Mouse (Mus musculus) gastrocnemius, postnatal 36 days (tissue): ENCODE results near the gene Ifitm7. TPM values are rescaled to one million over a fixed set of nuclear protein-coding genes. Genes with fewer than 3 reads are reported as not detected.

ENCODE experiments used
- DNase-seq, 2 experiments: peaks; one replicate each; pipeline ENCODE4 v3.0.0; 2022
- intact Hi-C: fragments of 180-260 bp; cut with DNase I; formaldehyde crosslinking; loops from one replicate; pipeline ENCODE4 v1.15.1; 2025
- long read RNA-seq, 2 experiments: library from polyadenylated mRNA; stranded (forward); transcript quantifications; one replicate each; pipeline ENCODE4 v2.0.0; 2021
- total RNA-seq, 2 experiments: library from RNA; stranded (reverse); gene quantifications; 2 replicates each; pipeline ENCODE4 v1.2.3; 2021

Ifitm7 gene
- total RNA-seq = not detected
- long read RNA-seq, experiment 1 = 0 reads
- long read RNA-seq, experiment 2 = 0 reads

DNA sequence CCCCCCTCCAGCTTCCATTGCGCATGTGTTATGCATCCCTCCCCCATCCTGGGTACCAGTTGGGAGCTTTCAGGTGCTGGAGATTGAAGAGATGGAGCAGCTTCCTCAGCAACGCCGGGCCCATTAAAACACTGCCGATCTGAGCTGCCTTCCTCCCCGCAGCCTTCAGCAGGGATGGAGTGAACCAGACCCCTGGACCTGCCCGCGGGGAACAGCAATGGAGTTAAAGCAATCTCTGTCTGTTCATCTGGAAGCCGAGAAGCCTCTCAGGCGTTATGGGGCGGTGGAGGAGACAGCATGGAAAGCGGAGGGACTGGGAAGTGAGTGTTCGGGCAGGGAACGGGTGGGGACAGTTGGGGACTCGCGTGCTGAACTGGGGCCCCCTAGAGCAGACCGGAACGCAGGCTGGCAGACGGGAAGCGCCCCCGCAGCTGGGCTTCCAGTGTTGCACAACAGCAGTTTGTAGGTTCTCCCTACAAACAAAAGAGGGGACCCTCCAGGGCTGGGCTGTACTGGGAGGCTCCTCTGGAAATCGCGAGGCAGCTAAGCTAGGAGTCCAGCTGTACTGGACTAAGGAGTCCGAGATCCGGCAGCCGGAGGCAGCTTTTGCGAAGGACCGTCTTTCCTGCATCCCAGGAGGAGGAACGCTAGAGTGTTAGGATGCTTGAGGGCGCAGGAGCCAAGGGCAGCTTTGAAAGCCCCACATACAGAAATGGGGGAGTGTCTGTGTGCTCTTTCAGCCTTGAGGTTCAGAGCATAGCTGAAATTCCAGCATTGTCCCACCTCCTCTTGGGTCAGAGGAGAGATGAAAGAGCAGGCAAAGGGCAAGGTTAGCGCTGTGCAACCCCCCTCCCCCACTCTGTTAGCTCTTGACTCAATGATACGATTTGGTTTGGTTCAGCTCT, at the start of gene Ifitm7, which contains the start of gene 2900011O08Rik:
Gene Ifitm7 (minus strand): TSS at position 315 of the 905 bp plus-strand sequence.
Gene 2900011O08Rik (plus strand): TSS at position 31 of the 905 bp plus-strand sequence.
- DNase-seq = no peak
- intact Hi-C loops = no loop called here

DNA sequence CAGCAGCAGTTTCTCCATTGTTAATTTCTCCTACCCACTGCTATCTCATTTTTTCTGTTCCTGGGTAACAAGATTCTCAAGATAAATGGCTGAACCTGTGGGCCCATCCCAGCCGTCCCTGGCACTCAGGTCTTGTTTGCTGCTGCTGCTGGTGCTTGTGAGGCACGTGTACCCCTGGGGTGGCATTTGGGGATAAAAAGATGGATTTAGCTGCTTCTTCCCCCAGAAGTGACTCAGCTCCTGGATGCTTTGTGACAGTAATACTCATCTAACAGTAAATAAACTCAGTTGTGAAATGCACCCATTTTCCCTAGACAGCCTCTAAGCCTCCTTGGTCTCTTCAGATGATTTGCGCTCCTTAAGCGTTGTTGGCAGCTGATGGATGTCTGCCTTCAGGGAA, 46.4 kb upstream of the Ifitm7 start:
- intact Hi-C loops = no loop called here
- no peak for DNase-seq

DNA sequence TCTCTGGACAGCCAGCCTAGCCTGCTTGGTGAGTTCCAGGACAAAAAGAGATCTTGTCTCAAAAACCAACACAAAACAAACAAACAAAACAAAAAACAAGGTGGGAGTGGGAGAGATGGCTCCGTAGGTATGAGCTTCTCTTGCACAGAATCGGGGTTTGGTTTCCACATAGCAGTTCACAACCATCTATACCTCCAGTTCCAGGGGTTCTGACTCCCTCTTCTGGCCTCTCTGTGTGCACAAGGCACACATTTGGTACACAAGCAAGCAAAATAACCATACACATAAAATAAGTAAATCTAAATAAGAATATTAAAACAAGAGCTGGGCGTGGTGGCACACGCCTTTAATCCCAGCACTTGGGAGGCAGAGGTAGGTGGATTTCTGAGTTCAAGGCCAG, 44.0 kb upstream of the Ifitm7 start:
- no peak for DNase-seq

DNA sequence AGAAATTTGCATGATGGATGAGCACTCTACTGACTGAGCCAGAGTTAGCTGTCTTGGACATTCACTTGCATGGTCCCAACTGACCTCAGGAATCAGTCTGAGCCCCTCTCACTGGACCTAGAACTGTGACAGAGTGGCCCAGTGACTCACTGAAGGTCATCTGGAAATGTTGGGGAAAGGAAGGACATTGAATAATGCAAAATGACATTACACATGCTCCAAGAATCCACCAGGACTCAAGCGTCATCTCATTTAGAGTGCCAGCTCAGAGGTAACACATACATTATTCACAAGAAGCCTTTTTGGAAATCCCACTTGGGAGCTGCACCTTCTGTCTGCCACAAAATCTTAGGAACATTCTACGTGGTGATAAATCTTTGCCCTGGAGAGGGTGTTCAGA, 43.2 kb upstream of the Ifitm7 start:
- intact Hi-C loops = no loop called here
- DNase-seq = no peak

More for the DNA sequence above, 44.0 kb upstream of the Ifitm7 start:
- intact Hi-C loops = no loop called here

DNA sequence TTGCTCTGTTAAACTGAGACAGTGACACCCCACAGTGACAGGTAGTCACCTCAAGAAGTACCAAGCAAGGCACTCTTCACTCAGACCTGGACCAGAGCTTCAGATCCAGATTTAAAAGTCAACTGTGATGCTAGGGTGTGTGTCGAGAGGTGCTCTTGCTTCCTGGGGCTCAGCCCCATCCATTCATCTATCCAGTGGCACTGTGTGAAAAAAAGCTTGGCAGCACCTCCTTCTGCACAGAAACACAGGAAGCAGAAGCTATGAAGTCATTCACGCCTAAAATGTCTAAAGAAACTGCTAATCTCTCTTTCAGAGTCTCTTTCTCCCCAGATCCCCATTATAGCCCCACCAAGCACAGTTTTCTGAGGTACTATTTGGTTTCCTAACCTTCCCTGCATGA, 42.4 kb upstream of the Ifitm7 start:
- intact Hi-C loops = no loop called here
- no peak for DNase-seq

DNA sequence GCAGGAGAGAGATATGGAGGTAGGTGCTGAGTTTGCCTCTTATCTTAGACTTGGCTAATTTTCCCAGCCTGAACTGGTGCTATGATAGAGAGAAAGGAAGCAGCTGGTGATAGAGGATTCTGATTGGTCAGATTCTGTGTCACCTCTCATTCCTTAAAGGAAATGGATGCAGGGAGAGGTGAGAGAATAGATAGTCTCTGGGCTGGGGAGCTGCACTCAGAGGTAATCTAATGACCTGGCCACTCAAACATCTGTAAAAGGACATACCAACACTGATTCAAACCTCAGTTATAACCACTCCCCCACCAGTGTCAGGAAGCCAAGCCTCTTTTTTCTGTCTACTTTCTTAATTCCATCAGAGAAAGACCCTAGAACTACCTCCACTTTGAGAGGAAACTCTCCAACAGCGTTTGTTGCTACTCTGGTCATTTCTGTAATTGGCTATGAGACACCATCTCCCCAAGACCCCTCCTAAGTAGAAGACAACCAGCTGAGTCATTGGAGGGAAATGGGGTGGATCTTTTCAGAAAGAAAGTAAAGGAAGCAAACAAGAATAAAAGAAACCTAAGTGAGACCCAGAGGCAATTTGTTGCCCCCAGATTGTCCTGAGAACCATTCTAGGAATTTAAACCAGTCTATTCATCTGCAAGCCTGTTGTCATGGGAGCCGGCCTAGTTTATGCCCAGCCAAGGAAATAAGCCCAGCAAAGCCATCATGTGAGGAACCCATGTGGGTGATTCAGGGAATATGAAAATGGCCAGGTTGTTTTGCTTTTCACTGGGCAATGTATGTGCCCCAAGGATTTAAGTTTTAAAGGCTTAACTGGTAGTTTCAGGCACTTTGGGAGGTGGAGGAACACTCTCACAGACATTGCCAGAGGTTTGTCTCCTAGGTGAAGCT, 38.7 kb upstream of the Ifitm7 start:
- intact Hi-C loops = no loop called here
- no peak for DNase-seq

DNA sequence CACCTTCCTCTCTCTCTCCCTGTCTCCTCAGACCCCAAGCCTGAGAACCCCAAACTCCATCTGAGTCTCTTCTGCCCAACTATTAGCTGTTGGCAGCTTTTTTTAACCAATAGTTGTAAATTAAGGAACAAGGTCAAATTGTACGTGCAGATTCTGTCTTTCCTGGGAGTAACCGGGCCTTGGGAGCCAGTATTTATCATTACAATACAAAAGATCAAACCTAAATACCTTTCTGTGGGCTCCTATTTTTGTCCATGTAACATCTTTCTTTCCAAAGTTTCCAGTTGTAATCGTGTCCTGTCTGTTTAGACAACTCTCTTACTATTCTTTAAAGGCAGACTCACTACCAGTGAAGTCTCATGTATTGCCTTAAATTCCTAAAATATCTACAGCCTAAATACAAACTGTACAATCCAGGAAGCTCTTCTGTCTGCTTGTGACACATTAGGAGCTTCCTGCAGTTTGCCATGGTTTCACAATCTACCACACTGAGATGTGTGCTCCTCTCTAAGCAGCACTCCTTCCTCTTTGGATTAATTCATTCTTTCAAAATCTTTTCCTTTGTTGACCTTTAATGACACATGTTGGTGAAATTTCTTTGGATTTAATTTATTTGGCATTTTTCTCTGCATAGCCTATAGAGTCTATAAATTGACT, 34.6 kb upstream of the Ifitm7 start:
- no peak for DNase-seq
- intact Hi-C loops = no loop called here

DNA sequence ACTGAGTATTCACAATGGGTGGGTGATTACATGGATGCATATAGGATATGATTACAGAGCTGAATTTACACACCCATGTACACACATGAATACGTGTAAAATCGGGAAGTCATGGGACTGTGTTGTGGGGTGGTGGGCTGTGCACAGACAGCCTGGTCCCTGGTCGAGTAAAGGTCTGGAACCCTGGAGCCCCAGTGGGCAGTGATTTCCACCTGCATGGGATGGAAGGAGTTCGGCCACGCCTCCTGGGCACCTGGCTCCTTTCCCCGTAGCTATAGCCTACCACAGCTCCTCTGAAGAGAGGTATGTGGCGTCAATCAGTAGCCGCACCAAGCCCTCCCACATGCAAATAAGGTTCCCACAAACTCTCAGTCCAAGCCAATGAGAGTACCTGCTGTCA, 30.6 kb upstream of the Ifitm7 start:
- DNase-seq = no peak
- intact Hi-C loops = no loop called here

DNA sequence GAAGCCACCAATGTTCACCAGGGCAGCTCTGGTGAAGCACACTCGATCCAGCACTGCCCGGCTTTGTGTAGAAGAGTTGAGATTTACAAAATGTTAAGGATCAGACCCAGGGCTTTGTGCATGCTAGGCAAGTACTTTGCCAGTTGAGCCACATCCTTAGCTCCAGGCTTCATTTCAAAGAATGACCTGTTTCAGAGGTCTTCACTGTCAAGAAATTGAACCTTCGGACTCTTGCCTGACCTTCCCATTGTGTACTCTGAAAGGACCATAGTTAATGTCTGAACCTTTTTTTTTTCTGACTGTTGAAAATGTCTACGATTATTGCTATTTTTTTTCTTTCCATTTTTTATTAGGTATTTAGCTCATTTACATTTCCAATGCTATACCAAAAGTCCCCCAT, 23.3 kb upstream of the Ifitm7 start:
- DNase-seq = no peak
- intact Hi-C loops = no loop called here

DNA sequence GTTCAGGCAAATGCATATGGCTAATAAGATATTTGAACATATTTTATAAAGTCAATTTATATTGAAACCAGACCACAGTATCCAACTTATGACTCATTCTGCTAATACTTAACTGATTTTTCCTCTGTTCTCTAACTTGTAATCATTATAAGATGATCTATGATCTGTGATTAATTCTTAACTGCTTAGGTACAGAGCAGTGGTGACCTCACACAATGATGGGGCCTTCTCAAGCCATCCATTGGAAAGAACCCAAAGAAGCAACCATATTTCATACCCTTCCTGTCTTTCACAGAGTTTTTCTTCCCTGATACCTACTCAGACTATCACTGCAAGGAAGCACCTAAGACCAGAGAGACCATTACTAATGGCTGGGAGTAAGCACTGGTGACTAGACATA, 22.0 kb upstream of the Ifitm7 start:
- intact Hi-C loops = no loop called here
- no peak for DNase-seq

DNA sequence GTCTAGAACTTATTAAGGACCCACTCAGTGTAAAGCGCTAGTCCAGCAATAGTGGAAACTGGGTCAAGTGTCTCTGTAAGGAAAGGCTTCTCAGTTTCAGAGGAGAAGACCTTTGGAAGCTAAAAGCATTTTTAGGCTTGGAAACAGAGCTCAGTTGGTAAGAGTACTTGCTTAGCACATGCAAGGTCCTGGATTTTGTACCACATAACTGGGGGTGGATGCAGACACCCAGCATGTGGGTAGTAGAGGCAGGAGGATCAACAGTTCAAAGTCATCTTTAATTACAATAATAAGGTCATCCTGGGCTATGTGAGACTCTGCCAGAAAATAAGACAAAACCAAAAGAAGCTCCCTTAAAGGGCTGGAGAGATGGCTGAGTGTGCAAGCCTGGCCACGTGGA, 21.4 kb upstream of the Ifitm7 start:
- intact Hi-C loops = no loop called here
- DNase-seq = no peak

DNA sequence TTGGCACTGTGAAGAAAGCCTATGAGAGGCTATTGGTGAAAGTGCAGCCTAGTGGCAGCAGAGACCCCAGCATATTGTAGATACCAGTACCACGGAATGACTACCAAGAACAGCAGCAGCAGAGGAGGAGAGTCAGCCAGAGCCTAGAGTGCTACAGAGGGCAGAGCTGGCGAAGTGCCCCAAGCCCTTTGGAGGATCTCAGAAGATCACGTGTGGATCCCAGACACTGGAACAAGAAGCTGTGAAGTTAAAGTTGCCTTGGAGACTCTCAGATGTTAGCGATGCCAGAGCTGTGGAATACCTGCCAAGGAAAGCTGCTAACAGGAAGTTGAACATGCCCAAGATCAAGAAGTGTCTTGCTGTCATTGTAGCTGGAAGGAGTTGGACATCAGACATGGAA, 18.6 kb upstream of the Ifitm7 start:
- intact Hi-C loops = no loop called here
- DNase-seq = no peak

DNA sequence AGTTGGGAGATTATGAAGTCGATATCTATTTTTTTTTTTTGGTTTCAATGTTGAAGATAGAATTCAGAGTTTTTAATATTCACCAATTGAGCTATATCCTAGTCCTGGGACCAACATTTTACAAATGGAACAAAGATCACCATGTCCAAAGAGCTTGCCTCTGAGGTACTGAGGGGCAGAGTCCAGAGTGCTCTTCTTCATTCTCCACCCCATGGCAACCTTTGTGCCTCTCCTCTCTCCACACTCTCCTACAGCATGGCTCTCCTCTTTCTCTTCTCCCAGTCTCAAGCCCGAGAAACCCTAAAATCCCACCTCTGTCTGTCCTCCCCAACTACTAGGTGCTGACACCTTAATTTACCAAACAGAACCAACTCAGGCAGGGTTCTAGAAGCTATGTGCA, 18.0 kb upstream of the Ifitm7 start:
- DNase-seq = no peak
- intact Hi-C loops = loop anchor here (5.0 kb wide), 1 partner anchor 62 kb away; no protein-coding TSS in a partner anchor

DNA sequence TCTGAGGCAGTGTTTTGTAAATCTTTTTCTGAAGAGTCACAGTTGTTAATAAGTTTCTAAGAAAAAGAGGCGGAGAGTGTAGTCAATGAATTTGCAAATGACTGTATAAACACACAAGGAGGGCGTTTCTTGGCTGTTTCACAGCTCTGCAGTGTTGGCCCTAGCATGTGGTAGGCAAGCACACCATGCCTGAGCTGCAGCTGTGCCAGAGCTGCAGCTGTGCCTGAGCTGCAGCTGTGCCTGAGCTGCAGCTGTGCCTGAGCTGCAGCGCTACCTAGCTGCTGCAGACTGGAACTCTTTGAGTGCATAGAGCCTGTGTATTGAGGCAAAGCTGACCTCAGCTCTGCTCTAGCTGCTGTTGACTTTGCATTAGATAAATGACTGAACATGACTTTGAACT, 17.5 kb upstream of the Ifitm7 start:
- DNase-seq = no peak
- intact Hi-C loops = loop anchor here (5.0 kb wide), 1 partner anchor 62 kb away; no protein-coding TSS in a partner anchor

DNA sequence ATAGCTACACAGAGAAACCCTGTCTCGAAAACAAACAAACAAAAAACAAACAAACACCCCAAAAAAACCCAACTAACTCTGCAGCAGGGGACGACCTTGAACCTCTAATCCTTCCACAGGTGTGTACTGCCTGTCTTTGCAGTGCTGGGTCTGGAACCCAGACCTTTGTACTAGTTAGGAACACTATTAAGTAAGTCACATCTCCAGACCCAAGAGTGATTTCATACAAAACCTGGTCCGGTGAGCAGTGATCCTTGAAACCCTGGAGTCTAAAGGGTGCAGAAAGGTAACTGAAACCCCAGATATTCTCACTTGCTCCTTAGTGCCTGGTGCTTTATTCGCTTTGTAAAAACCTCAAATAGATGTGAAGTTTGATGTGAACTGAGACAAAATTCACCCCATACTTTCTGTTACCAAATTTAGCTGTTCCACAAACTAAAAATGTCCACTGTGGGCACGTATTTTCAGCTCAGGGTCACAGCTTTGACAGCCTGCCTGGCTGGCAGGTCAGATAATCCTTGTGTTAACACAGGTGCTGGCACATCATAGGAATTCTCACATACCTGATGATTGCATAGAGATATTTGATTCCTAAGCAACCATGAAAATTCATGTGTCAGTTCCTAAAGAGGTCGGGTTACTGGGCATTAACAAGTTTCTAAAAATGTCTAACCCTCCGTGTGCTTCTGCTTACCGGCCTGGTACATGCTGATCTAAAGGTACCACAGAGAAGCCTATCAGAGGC, 16.9 kb upstream of the Ifitm7 start:
- intact Hi-C loops = loop anchor here (5.0 kb wide), 1 partner anchor 61 kb away; no protein-coding TSS in a partner anchor
- no peak for DNase-seq

DNA sequence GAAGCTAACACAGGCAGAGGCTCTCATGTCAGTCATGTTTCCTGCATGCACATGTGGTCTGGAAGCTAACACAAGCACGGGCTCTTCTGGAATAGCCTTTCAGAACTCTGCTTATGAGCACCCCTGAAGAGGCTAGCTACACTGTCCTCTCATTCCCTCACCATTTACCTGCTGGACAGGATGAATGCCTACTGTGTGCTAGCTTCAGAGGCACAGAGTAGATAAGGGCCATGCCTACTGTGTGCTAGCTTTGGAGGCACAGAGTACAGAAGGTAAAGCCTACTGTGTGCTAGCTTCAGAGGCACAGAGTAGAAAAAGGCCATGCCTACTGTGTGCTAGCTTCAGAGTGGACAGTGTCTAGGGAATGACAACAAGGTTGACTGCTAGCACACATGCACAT, 7.8 kb upstream of the Ifitm7 start:
- intact Hi-C loops = no loop called here
- no peak for DNase-seq

DNA sequence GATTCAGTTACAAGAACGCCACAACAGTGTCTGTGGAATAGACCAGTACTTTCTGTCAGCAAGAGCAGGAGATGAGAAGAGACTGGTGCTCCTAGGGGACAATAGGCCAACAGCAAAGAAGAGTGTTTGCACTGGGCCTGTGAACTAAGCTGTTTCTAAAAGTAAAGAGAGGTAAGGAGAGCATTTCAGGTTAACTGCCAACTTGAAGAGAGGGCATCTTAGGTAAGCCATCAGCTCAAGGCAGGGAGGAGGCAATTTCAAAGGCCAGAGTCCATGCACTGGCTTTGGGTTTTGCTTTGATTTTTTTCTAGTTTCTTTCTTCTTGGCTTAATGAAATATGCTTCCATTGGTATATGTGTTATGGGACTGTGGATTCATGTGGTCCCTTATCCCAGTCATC, 7.4 kb upstream of the Ifitm7 start:
- no peak for DNase-seq
- intact Hi-C loops = no loop called here

DNA sequence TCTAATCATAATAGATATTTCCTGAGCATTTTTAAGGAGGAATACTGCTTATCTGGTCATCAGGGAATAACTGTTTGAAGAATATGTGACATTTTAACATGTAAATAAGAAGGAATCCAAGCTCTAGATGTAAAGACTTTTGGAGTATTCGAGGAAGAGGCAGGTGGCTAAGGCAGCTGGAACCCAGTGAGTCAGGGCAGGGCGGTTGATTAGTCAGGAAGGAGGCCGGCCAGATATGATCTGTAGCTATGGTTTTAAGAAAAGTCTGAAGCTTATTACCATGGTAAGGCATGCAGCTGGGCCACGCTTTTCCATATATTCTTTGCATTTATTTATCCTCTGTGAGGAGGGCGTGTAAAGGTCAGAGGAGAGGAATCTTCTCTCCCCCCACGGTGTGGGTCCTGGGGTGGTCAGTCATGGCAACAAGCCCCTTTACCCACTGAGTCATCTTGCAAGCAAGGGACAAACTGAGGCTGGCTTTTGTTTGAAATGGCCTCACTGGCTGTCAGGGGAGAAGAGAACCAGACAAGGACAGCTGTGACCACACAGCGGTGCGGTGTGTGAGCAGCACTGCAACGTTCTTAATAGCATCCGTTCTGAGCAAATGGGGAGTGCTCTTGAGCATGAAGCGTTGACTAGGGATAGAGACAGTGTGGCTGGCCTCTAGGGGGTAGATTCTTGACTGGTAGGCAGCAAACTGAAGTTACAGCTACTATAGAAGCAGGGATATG, 6.0 kb upstream of the Ifitm7 start:
- intact Hi-C loops = no loop called here
- DNase-seq = no peak

DNA sequence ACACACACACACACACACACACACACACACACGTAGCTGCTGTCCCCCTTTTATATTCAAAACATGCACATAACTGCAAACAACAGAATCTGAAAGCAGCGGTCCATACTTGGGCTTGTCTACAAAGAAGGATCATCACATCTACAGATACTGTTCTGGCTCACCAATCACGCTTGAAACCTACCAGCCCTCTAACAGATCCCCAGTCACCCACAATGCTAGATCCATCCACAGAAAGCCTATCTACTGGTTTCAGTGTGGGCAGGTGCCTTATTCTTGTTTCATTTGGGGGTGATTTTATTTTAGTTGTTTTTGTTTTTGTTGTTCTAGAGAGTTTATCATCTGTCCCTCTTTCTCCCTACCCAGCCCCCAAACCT, 503 bp downstream of the Ifitm7 start:
- DNase-seq = no peak
- intact Hi-C loops = no loop called here
